Mouse (Mus musculus): Measurements from ENCODE around the gene Tom1l2. TPM values are rescaled to one million over a fixed set of nuclear protein-coding genes. Genes with fewer than 3 reads are reported as not detected.

Gene Tom1l2
- total RNA-seq, 2 experiments from 2014 or later = 170 to 180 TPM

Small RNA genes within 50 kb of the gene (microRNA-seq; reads per million reads assigned to microRNA genes)
- gene Gm27711 (0 reads per million in 2 experiments), gene Mir6921 (0 reads per million in 2 experiments), gene Mir6922 (0.30 to 0.63 reads per million in 2 experiments)

Other genes starting within 250 kb of the Tom1l2 start
- gene Rai1, start 247.9 kb downstream of the Tom1l2 start, total RNA-seq (2021) = 10 to 100 TPM; 67.9 to 76.3 TPM
- gene Srebf1, start 130.3 kb downstream of the Tom1l2 start, total RNA-seq (2021) = 10 to 100 TPM; 47.1 to 56.2 TPM
- 1 to 10 TPM; 6.7 to 7.6 TPM for gene Drc3, start 424 bp upstream of the Tom1l2 start, total RNA-seq (2021)
- gene Gid4, start 64.2 kb upstream of the Tom1l2 start, total RNA-seq (2021) = 10 to 100 TPM; 54.5 to 54.8 TPM
- gene Atpaf2, start 65.6 kb upstream of the Tom1l2 start, total RNA-seq (2021) = 10 to 100 TPM; 27.7 to 29.3 TPM
- 10 to 100 TPM; 69.0 to 78.3 TPM for gene Drg2, start 101.7 kb upstream of the Tom1l2 start, total RNA-seq (2021)
- gene Myo15, start 116.4 kb upstream of the Tom1l2 start, total RNA-seq (2021) = under 1 TPM; 0.10 TPM
- gene Alkbh5, start 183.5 kb upstream of the Tom1l2 start, total RNA-seq (2021) = 10 to 100 TPM; 54.0 to 58.5 TPM